Mouse (Mus musculus): Measurements from ENCODE around the gene Riox1. TPM values are rescaled to one million over a fixed set of nuclear protein-coding genes. Genes with fewer than 3 reads are reported as not detected.
A peak's percentile ranks its signal among the peaks of the same experiment; 100 is the strongest.
"Not testable (repeated sequence)": the region's sequence is repeated elsewhere in the genome, so short reads cannot be mapped to it uniquely, and the experiment has no call there.

Gene Riox1
- total RNA-seq, 2 experiments from 2014 or later: 5.0 to 5.3 TPM

DNA sequence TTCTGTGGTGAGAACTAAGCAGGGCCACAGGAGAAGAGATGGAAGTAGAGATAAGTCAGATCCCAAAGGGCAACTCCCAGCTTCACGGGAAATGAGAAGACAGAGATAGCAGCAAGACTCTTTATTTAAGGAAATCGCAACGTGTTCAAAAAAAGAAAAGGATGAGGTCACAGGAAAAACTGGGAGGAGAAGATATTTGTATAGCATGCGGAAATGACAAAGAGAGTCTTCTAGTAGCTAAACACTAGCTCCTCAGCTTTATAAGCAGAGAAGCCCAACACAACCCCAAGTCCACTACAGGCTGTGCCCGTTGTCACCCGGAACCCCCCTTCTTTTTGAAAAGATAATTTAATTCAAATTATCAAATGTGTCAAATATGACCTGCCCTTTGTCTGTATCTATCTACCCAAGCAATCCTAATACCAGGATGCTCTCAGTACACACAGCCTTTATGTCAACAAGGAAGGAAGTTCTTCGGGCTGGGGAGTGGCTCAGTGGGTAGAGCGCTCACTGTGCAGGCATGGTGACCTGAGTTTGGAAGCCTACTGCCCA lies 3.1 kb upstream of the Riox1 start:
- intact Hi-C loops (cut with DNase I): loop anchor here (5.0 kb wide), 1 partner anchor 230 kb away; no protein-coding TSS in a partner anchor
- peak in 1 of 2 experiments; percentile 21 for DNase-seq

- intact Hi-C loops (cut with DNase I): loop anchor here (5.0 kb wide), 1 partner anchor 232 kb away; no protein-coding TSS in a partner anchor
- no peak for DNase-seq
Measured at GRCm38 (mm10) chr12:83949043-83949442, 1.4 kb upstream of the Riox1 start.

DNA sequence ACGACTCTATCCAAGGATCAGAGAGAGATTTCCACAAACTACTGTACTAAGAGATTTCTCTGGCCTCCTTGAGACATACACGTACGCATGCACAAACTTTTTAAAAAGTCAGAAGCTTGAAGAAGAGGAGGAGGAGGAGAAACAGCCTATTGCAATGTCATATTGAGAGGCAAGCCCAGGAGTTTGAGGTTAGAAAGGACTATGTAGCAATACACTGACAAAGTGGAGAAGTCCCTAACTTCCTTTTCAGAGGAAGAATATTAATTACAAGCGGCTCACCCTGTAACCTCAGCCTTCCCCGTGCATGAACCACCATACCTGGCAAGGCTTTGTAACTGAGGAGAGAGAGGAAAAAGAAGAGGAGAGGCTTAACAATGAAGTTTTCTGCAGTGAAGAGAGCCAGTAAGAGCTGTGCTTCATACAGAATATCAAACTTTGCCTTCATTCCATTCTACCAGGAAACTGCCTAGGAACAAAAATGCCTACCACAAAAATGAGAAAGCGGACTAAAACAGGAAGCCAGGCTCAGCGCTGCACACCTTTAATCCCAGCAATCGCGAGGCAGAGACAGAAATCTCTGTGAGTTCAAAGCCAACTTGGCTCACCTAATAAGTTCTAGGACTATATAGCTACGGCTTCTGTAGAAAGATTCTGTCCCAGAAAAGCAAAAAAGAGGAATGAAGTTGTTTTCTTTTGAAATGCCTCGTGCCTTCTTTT lies 474 bp upstream of the Riox1 start:
- DNase-seq: no peak
- intact Hi-C loops (cut with DNase I): loop anchor here (2.0 to 5.0 kb wide), 2 partner anchors 29 to 233 kb away; partner anchors contain the start of gene Numb

DNA sequence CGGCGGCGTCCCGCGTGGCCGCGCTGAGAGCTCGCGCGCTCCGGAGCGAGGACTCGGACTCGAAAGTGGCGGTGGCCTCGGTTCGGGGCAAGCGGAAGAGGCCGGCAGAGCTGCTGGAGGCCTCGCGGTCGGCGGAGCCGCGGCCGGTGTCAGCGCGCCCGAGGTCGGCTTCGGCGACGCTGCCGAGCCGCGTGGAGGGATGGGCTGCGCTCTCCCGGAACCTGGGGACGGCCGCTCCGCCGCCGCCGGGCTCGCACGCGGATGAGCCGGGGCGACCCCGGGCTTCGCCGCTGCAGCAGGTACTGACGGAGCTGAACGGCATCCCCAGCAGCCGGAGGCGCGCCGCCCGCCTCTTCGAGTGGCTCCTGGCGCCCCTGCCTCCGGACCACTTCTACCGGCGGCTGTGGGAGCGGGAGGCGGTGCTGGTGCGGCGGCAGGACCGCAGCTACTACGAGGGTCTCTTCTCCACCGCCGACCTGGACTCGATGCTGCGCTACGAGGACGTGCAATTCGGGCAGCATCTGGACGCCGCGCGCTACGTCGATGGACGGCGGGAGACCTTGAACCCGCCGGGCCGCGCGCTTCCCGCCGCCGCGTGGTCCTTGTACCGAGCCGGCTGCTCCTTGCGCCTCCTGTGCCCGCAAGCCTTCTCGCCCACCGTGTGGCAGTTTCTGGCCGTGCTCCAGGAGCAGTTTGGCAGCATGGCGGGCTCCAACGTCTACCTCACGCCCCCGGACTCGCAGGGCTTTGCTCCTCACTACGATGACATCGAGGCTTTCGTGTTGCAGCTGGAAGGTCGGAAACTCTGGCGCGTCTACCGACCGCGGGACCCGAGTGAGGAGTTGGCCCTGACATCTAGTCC lies 663 bp downstream of the Riox1 start:
- DNase-seq: peak in 1 of 2 experiments; percentile 32
- intact Hi-C loops (cut with DNase I): loop anchor here (2.0 kb wide), 1 partner anchor 30 kb away; the partner anchor contains the start of gene Numb

DNA sequence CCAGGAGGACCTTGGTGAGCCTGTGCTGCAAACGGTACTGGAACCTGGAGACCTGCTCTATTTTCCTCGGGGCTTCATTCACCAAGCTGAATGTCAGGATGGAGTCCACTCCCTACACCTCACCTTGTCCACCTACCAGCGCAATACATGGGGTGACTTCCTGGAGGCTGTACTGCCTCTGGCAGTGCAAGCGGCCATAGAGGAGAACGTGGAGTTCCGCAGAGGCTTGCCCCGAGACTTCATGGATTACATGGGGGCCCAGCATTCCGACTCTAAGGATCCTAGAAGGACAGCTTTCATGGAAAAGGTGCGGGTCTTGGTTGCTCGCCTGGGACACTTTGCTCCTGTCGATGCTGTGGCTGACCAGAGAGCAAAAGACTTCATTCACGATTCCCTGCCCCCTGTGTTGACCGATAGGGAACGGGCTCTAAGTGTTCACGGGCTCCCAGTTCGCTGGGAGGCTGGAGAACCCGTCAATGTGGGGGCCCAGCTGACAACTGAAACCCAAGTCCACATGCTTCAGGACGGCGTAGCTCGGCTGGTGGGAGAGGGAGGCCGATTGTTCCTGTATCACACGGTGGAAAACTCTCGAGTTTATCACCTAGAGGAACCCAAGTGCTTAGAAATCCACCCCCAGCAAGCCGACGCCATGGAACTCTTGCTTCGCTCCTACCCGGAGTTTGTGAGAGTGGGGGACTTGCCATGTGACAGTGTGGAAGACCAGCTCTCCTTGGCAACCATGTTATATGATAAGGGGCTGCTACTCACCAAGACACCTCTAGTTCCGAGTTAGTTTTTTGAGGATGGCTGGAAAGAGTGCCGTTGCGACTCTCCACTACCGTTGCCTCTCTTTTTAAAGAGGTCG lies 1.5 kb downstream of the Riox1 start:
- DNase-seq: no peak
- intact Hi-C loops (cut with DNase I): loop anchor here (2.0 kb wide), 1 partner anchor 31 kb away; the partner anchor contains the start of gene Numb

DNA sequence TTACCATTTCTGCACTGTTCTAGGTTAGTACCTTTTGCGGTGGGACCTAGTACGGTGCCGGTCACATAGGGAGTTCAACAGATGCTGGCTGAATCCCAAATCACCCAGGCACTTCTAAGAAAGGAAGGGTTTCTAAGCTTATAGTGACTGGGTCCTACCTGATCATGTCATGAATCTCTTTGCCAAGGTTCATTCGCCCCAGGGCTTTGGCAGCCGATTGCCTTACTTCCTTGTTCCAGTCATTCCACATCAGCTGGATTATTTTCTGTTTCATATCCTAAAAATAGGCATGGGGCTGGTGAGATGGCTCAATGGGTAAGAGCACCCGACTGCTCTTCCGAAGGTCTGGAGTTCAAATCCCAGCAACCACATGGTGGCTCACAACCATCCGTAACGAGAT lies 7.9 kb downstream of the Riox1 start:
- DNase-seq: no peak
- intact Hi-C loops (cut with DNase I): no loop called here

DNA sequence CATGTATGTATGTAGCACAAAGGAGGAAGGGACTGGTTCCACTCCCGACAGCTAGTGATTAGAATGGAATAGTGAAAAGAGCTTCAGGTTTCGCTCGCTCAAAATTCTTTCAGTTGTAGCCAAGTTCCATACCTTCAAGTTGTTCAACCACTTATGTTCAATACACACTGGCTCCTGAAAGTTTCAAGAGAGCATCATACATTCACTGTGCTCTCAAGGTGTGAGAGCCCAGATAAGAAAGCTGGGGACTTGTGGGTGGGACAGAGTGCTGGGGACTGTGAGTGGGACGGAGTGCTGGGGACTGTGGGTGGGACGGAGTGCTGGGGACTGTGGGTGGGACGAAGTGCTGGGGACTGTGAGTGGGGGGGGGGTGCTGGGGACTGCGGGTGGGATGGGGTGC lies 14.8 kb downstream of the Riox1 start:
- DNase-seq: no peak
- intact Hi-C loops (cut with DNase I): no loop called here

- DNase-seq: peak; percentile 32 to 51
Measured at GRCm38 (mm10) chr12:83972117-83972516, 21.7 kb downstream of the Riox1 start.

DNA sequence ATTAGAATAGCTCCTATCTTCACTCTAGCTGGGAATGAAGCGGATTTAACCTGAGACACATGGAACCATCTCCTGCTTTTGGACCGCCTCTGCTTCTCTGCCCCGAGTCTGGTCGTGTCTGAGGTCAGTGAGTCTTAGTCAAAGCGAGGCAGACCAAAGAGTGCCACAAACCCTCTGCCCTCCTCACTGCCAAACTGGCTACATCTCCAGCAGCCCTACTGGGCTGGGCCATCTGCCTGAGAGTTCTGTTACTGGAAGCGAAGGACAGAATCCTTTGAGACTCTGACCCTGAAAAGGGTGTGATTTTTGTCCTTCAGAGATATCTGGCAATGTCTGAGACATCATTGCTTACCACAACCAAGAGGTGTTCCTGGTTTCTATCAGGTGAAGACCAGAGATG lies 28.5 kb downstream of the Riox1 start:
- DNase-seq: no peak
- intact Hi-C loops (cut with DNase I): no loop called here

More at GRCm38 (mm10) chr12:83972117-83972516, 21.7 kb downstream of the Riox1 start:
- intact Hi-C loops (cut with DNase I): loop anchor here (1.0 kb wide), 1 partner anchor 89 kb away; no protein-coding TSS in a partner anchor

GRCm38 (mm10) chr12:83981615-83982014 lies 31.2 kb downstream of the Riox1 start:
- DNase-seq: no peak
- intact Hi-C loops (cut with DNase I): no loop called here

- intact Hi-C loops (cut with DNase I): no loop called here
- DNase-seq: no peak
Measured at GRCm38 (mm10) chr12:83984752-83985151, 34.3 kb downstream of the Riox1 start, which contains the start of gene Heatr4. TSS of gene Heatr4 (minus strand) at chr12:83984852.

DNA sequence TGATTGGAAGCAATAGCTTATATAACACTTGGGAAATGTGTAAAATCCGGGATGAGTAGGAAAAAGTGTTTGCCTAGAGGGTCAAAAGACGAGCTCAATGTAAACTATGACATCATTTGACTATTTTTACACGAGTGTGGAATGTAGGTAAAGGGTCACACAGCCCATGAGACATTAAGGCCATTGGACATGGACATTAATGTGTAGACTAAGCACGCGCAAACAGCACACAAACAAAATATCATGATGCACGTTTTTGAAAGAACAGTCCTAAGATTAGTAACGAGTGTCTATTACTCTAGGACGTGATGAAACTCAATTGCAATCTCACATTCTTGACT lies 36.8 kb downstream of the Riox1 start:
- intact Hi-C loops (cut with DNase I): no loop called here
- DNase-seq: no peak

DNA sequence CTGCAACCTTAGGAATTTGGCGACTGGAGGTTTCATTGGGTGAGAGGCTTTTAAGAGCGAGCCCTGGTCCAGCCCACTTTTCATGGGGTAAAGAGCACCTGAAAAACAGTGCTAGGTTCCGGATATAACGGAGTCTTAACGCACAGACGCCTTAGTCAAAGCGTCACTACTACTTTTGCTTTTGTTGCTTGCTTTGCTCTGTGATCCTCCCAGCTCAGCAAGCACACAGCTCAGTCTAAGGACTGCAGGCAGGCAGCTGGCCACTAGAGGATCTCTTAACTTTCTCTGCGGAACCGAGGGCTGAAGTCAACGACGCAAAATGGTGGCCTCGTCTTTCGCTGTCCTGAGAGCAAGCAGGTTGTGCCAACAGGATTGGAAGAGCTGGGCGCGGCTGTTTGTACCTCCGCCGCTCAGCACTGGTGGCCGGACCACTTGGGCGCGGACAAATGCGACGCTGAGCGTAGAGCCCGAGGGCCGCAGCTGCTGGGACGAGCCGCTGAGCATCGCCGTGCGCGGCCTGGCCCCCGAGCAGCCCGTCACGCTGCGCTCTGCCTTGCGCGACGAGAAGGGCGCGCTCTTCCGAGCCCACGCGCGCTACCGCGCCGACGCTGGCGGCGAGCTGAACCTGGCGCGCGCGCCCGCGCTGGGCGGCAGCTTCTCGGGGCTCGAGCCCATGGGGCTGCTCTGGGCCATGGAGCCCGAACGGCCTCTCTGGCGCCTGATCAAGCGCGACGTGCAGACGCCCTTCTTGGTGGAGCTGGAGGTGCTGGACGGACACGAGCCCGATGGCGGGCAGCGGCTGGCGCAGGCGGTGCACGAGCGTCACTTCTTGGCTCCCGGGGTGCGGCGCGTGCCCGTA lies 37.4 kb downstream of the Riox1 start, which contains the start of gene Acot2:
TSS of gene Acot2 (plus strand) at position 279 of the 859 bp plus-strand sequence.
- peak; percentile 72 to 87 for DNase-seq
- intact Hi-C loops (cut with DNase I): no loop called here

DNA sequence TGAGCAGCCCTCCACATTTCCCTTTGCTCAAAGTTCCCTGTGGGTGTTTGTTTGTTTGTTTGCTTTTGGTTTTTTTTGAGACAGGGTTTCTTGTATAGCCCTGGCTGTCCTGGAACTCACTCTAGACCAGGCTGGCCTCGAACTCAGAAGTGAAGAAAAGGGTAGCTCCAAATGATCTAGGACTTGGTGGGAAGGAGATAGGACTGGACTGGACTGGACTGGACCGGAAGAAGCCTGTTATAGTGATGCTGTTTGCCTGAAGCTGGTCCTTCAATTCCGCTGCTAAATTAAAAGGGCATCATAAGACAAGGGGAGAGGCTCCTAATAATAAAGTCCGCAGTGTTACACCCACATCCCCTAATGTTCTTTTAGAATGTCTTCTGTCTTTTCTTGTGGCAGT lies 38.1 kb downstream of the Riox1 start:
- intact Hi-C loops (cut with DNase I): no loop called here
- DNase-seq: no peak

- DNase-seq: no peak
- intact Hi-C loops (cut with DNase I): no loop called here
Measured at GRCm38 (mm10) chr12:83989378-83989777, 39.0 kb downstream of the Riox1 start.

GRCm38 (mm10) chr12:83997221-83997620 lies 46.8 kb downstream of the Riox1 start:
- DNase-seq: no peak
- intact Hi-C loops (cut with DNase I): no loop called here

DNA sequence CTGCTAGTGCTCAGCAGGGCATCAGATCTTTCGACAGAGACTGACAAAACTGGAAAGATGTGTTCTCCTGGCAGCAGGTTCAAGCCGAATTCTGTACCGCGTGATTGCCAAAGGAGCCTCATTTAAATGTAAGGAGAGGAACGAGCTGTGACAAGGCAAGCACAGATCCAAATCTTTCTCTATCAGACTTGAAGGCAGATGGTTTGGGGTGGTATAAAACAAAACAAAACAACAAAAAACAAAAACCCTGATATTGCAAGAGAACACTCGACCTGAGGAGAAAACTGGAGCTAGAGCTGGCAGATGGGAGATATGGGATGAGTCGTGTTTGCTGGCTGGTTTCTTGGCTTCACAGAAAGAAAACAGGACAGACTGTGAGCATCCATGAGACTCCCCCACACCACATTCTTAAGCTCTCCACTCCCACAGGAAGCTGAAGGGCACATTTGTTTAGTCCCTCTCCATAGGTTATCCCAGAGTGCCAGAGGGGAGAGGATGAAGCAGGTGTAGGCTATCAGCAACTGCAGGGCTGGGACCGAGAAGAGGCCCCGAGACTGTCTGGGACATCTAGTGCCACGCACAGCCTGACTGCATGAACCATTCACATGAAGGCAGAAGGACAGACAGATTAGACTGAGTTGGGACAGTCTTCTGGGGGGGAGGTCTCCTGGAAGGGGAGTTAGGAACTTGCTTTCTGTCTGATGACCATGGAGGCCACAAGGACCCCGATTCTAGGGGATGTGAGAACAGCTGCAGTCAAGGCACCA lies 48.1 kb downstream of the Riox1 start:
- DNase-seq: no peak
- intact Hi-C loops (cut with DNase I): no loop called here

DNA sequence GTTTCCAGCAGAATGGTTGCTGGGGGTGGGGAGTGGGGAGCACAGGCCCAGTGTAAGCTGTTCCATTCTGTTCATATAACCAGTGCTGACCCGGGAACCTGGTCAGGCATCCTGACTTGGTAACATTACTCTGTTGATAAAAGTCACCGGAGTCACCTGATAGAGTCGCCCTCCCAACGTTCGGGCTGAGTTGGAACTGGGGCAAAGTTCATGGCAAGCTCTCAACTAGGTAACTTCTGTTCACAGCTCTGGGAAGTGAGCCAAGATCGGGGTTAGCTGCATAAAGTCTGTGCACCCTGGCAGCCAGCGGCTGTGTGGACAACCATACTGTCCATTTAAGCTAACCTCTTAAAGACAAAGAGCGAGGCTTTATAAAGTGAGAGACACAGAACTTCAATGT lies 48.8 kb downstream of the Riox1 start:
- intact Hi-C loops (cut with DNase I): not testable (repeated sequence)
- peak; percentile 52 to 71 for DNase-seq

Data from heart, postnatal 36 days (tissue).